Mouse (Mus musculus) ES-E14 (cell line): ENCODE data around the gene Ylpm1. TPM values are rescaled to one million over a fixed set of nuclear protein-coding genes. Genes with fewer than 3 reads are reported as not detected.

Source experiments
- DNase-seq: peaks from one replicate; pipeline ENCODE4 v3.0.0-alpha.2; 2013; ENCODE audit warnings: low read depth, low spot score
- H3K27ac ChIP-seq: 2 replicates; pipeline ENCODE4 v1.5.1; 2012; ENCODE audit warnings: low read depth, mild to moderate bottlenecking, low read length, moderate library complexity, mixed read lengths; ENCODE audit not compliant: poor library complexity, insufficient read depth, severe bottlenecking
- H3K36me3 ChIP-seq: 2 replicates; pipeline ENCODE4 v1.6.1; 2012; ENCODE audit warnings: mild to moderate bottlenecking, low read length, moderate library complexity, mixed read lengths; ENCODE audit not compliant: control insufficient read depth, poor library complexity, insufficient read depth, severe bottlenecking
- H3K4me1 ChIP-seq, 2 experiments: fragments of 150-350 bp in 1 of 2; sonication (generic) in 1 of 2; 2 replicates each; pipeline ENCODE4 v1.6.1; 2012; ENCODE audit warnings: low read length in 2 of 2, mild to moderate bottlenecking in 1 of 2, mixed read lengths in 1 of 2; ENCODE audit not compliant: control insufficient read depth in 2 of 2, insufficient read depth in 2 of 2, poor library complexity in 1 of 2
- H3K4me3 ChIP-seq, 2 experiments: fragments of 150-350 bp in 1 of 2; sonication (generic) in 1 of 2; 2 replicates each; pipeline ENCODE4 v1.5.1; 2012; ENCODE audit warnings: low read length in 2 of 2, low read depth in 1 of 2, mild to moderate bottlenecking in 1 of 2, mixed read lengths in 1 of 2; ENCODE audit not compliant: insufficient read depth in 1 of 2, poor library complexity in 1 of 2, severe bottlenecking in 1 of 2
- H3K9ac ChIP-seq: 2 replicates; pipeline ENCODE4 v1.6.1; 2012; ENCODE audit warnings: low read depth, mild to moderate bottlenecking, low read length, mixed read lengths; ENCODE audit not compliant: poor library complexity, insufficient read depth, severe bottlenecking
- H3K9me3 ChIP-seq: fragments of 150-350 bp; sonication (generic); 2 replicates; pipeline ENCODE4 v1.6.1; 2012; ENCODE audit warnings: low read depth, mild to moderate bottlenecking, low read length; ENCODE audit not compliant: control insufficient read depth, insufficient read depth
- CHD2 ChIP-seq: IDR thresholded peaks from 2 replicates; pipeline ENCODE4 v1.6.1; 2014; ENCODE audit warnings: mild to moderate bottlenecking, low read depth, low read length, inconsistent platforms
- HCFC1 ChIP-seq: IDR thresholded peaks from 2 replicates; pipeline ENCODE4 v1.6.1; 2012; ENCODE audit warnings: low read length, inconsistent platforms, borderline replicate concordance; ENCODE audit not compliant: insufficient read depth
- MAFK ChIP-seq: IDR thresholded peaks from 2 replicates; pipeline ENCODE4 v1.6.1; 2014; ENCODE audit warnings: mild to moderate bottlenecking, low read depth, low read length, inconsistent platforms; ENCODE audit not compliant: insufficient read depth
- ZC3H11A ChIP-seq: IDR thresholded peaks from 2 replicates; pipeline ENCODE4 v1.6.1; 2012; ENCODE audit warnings: low read depth, mild to moderate bottlenecking, inconsistent platforms, low read length, borderline replicate concordance
- ZNF384 ChIP-seq: IDR thresholded peaks from 2 replicates; pipeline ENCODE4 v1.6.1; 2012; ENCODE audit warnings: low read depth, low read length, inconsistent platforms
- in situ Hi-C, 2 experiments: fragments of 600-800 bp; cut with MboI; formaldehyde crosslinking; loops; one replicate each; pipeline ENCODE4 v1.15.1; 2025; ENCODE audit warnings: low sequenced_read_pairs in 2 of 2, inconsistent platforms in 1 of 2; ENCODE audit not compliant: unreplicated experiment in 2 of 2
- total RNA-seq: library from RNA; depleted of rRNA; stranded (reverse); fragments of 300-350 nt; gene quantifications from 2 replicates; pipeline ENCODE4 v1.2.3, GENCODE M21; 2012

Gene Ylpm1
- total RNA-seq, 1 experiment: 38.8 TPM

- Histone ChIP-seq H3K36me3 (no peaks in the 10 kb centered on the region), H3K9me3 (no peaks in the 10 kb centered on the region), H3K4me3 (no peak overlapping the region), H3K27ac (no peak overlapping the region), H3K4me1 (peaks cover 0 to 7% of the 10 kb centered on the region in 2 experiments; a peak in 1 of 4 replicates), H3K9ac (no peak overlapping the region)
- in situ Hi-C loops: no loop called here
- no peak for DNase-seq
- no peak for TF ChIP-seq HCFC1
- TF ChIP-seq ZNF384: no peak
- no peak for TF ChIP-seq CHD2
- TF ChIP-seq MAFK: no peak
- no peak for TF ChIP-seq ZC3H11A
These were observed 98.6 kb downstream of the Ylpm1 start for GRCm38 (mm10) chr12:85094706-85095105.

- Histone ChIP-seq H3K4me3 (no peak overlapping the region), H3K27ac (no peak overlapping the region), H3K9ac (no peak overlapping the region), H3K4me1 (peaks cover 0 to 7% of the 10 kb centered on the region in 2 experiments; a peak in 1 of 4 replicates), H3K36me3 (no peaks in the 10 kb centered on the region), H3K9me3 (no peaks in the 10 kb centered on the region)
- no peak for DNase-seq
- in situ Hi-C loops: no loop called here
- TF ChIP-seq CHD2: no peak
- no peak for TF ChIP-seq MAFK
- TF ChIP-seq ZNF384: no peak
- TF ChIP-seq ZC3H11A: no peak
- TF ChIP-seq HCFC1: no peak
These were observed 99.0 kb downstream of the Ylpm1 start for GRCm38 (mm10) chr12:85095146-85095545.

DNA sequence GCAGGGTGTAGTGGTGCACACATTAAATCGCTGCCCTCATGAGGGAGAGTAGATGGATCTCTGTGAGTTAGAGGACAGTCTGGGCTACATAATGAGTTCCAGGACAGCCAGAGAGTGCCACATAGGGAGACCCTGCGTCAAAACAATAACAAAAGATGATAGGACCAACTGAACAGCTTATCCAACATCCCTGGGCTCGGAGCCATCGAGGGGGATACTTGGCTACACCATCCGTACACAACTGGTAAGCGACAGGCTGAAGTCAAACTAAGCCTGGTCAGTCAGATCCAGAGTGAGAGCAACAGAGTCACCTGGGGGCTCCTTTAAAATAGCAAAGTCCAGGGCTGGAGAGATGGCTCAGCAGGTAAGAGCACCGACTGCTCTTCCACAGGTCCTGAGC is 99.7 kb downstream of the Ylpm1 start:
- no peak for DNase-seq
- in situ Hi-C loops: no loop called here
- Histone ChIP-seq H3K36me3 (no peaks in the 10 kb centered on the region), H3K27ac (no peak overlapping the region), H3K9ac (no peak overlapping the region), H3K9me3 (no peaks in the 10 kb centered on the region), H3K4me1 (peaks cover 0 to 7% of the 10 kb centered on the region in 2 experiments; a peak in 1 of 4 replicates), H3K4me3 (no peak overlapping the region)
- TF ChIP-seq HCFC1 (no peak), ZNF384 (no peak), CHD2 (no peak), ZC3H11A (no peak), MAFK (no peak)

DNA sequence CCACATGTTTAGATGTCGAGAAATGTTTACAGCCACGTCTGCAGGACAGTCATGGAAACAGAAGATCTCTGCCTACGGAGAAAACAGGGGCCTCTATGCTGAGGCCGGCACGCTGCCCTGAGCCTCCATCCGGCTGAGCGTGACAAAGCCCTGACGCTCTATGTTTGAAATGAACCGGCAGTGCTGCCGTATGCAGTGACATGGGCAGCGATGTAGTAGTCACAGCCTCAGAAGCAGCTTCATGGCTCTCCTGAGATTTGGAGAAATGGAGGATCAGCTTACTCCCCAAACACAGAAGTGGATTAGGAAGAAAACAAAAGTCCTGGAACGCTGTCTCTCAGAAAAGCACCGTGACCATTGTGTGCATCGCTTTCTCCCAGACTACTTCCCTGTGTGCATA is 104.9 kb downstream of the Ylpm1 start:
- H3K27ac ChIP-seq: no peak overlapping the region

More for the DNA sequence above, 104.9 kb downstream of the Ylpm1 start:
- Histone ChIP-seq H3K9me3 (no peaks in the 10 kb centered on the region), H3K36me3 (no peaks in the 10 kb centered on the region), H3K4me3 (no peak overlapping the region), H3K9ac (no peak overlapping the region), H3K4me1 (peaks cover 0 to 3% of the 10 kb centered on the region in 2 experiments; a peak in 1 of 4 replicates)
- in situ Hi-C loops: no loop called here
- no peak for DNase-seq
- TF ChIP-seq HCFC1 (no peak), MAFK (no peak), ZC3H11A (no peak), ZNF384 (no peak), CHD2 (no peak)
